ENCODE assay signal across 9 mouse cellular contexts in genomic region chr4:102534049-102534730, GRCm38 (mm10).
DNase-seq lines count a peak whose midpoint lies in the region; ATAC-seq lines count a peak whose summit lies in the region.
"Had no signal": no experiment of that assay in that cellular context is flagged by ENCODE, and none has a peak within 500 bp of the region (broad histone marks: within the 10 kb centered on the region; RNA-seq: fewer than 3 reads in every experiment).

No protein-coding gene starts in this region.

- H3K27me3 ChIP-seq in hindbrain, embryonic 15.5 days = no peaks in the 10 kb centered on the region
- H3K27me3 ChIP-seq in splenic B cell, adult 2 months (ENCODE audit: control insufficient read depth, insufficient read depth, low read length, poor library complexity, severe bottlenecking) = no peaks in the 10 kb centered on the region
- H3K27me3 ChIP-seq: liver, embryonic 13.5 days had no signal

- no peak overlapping the region for H3K9ac ChIP-seq in hindbrain, embryonic 15.5 days
- H3K9ac ChIP-seq: liver, embryonic 13.5 days had no signal

- H3K4me1 ChIP-seq in hindbrain, embryonic 15.5 days (replicated peaks) = 0 out of 2 replicates have a peak, but pooled peaks cover 11% of the 10 kb centered on the region
- H3K4me1 ChIP-seq: liver, embryonic 13.5 days had no signal

- no peak overlapping the region for H3K4me3 ChIP-seq in hindbrain, embryonic 15.5 days
- H3K4me3 ChIP-seq: liver, embryonic 13.5 days had no signal

- DNase-seq in frontal cortex, postnatal 14 days (ENCODE audit: low spot score in 2 of 2) = no peak
- peak; percentile 63 to 75 for DNase-seq in right cerebral cortex, postnatal 10 days (ENCODE audit: low spot score in 2 of 2)
- no peak for DNase-seq in right cerebral cortex, postnatal 36 days (ENCODE audit: low spot score in 2 of 2)
- DNase-seq in splenic B cell, adult 2 months (ENCODE audit: low read depth, low spot score) = peak; percentile 58
- no peak for DNase-seq in natural killer cell, adult 2 months (ENCODE audit: low spot score in 2 of 2)
- DNase-seq in testis, postnatal 14 days (ENCODE audit: low spot score) = no peak
- DNase-seq: liver, embryonic 13.5 days had no signal

- H3K36me3 ChIP-seq in hindbrain, embryonic 15.5 days = no peaks in the 10 kb centered on the region
- H3K36me3 ChIP-seq in splenic B cell, adult 2 months (ENCODE audit: control insufficient read depth, insufficient read depth, low read length, poor library complexity, severe bottlenecking) = no peaks in the 10 kb centered on the region
- H3K36me3 ChIP-seq: liver, embryonic 13.5 days had no signal

- no peaks in the 10 kb centered on the region for H3K9me3 ChIP-seq in hindbrain, embryonic 15.5 days
- H3K9me3 ChIP-seq: liver, embryonic 13.5 days had no signal

- H3K4me2 ChIP-seq in hindbrain, embryonic 15.5 days = no peak overlapping the region
- H3K4me2 ChIP-seq: liver, embryonic 13.5 days had no signal

- peak; percentile 51; the same call in 1 of the 2 replicates for ATAC-seq in frontal cortex, adult (ENCODE audit: low TSS enrichment)
- peak; percentile 90 for ATAC-seq in hindbrain, embryonic 15.5 days (ENCODE audit: low FRiP score, low read depth)

- peak overlapping the region; percentile 66 for H3K27ac ChIP-seq in hindbrain, embryonic 15.5 days (replicated peaks)
- H3K27ac ChIP-seq: liver, embryonic 13.5 days had no signal

- 28% methylated on average over 5 of the region's 5 CpGs for WGBS in hindbrain, embryonic 15.5 days

Comparison
In these comparisons a context has a peak if more than half of its experiments do, and no peak if none do; other contexts are left out.
1. DNase-seq: peak in right cerebral cortex, postnatal 10 days (2 of 2) and splenic B cell, adult 2 months (single experiment); none in frontal cortex, postnatal 14 days (0 of 2), right cerebral cortex, postnatal 36 days (0 of 2), natural killer cell, adult 2 months (0 of 2) and testis, postnatal 14 days (single experiment).